ENCODE assay signal across 8 mouse cellular contexts in genomic region chr4:115984111-115984510, GRCm38 (mm10). TPM values are rescaled to one million over a fixed set of nuclear protein-coding genes. Genes with fewer than 3 reads are reported as not detected.
DNase-seq lines count a peak whose midpoint lies in the region; ATAC-seq and TF ChIP-seq lines count a peak whose summit lies in the region.

No protein-coding gene starts in this region.

- TF ChIP-seq EP300 in liver, embryonic 14.5 days (IDR thresholded peaks at IDR 0.05; ENCODE audit: low read depth) = no peak

- no peak overlapping the region for H3K9ac ChIP-seq in heart, embryonic 16.5 days (ENCODE audit: low read length)
- no peak overlapping the region for H3K9ac ChIP-seq in liver, embryonic 14.5 days (replicated peaks)
- H3K9ac ChIP-seq in neural tube, embryonic 11.5 days (ENCODE audit: low read length) = no peak overlapping the region

- peak; percentile 91 for TF ChIP-seq CTCF in brain, embryonic 14.5 days (IDR thresholded peaks at IDR 0.05; ENCODE audit: borderline replicate concordance, extremely low read depth, insufficient read depth, insufficient read length)
- peak; percentile 81 for TF ChIP-seq CTCF in liver, embryonic 14.5 days (IDR thresholded peaks at IDR 0.05; ENCODE audit: low read depth)
- TF ChIP-seq CTCF in testis, adult 2 months (IDR thresholded peaks at IDR 0.05; ENCODE audit: control insufficient read depth, insufficient read depth, insufficient replicate concordance, low read depth, low read length) = peak; percentile 67; the same call in 1 of the 2 replicates

- DNase-seq in CD4-positive, CD25-positive, alpha-beta regulatory T cell, adult 2 months (ENCODE audit: low read depth, low spot score) = peak; percentile 83
- peak; percentile 85 for DNase-seq in brain, embryonic 14.5 days (ENCODE audit: low read depth)
- peak; percentile 87 for DNase-seq in kidney, postnatal 14 days
- DNase-seq in liver, embryonic 14.5 days (ENCODE audit: low read depth in 3 of 3, low spot score in 3 of 3) = no peak
- peak; percentile 91 for DNase-seq in neural tube, embryonic 11.5 days (ENCODE audit: low spot score)

- WGBS in heart, embryonic 16.5 days = 3% methylated on average over 13 of the region's 13 CpGs
- WGBS in liver, embryonic 14.5 days (ENCODE audit: insufficient replicate concordance) = 5% methylated on average over 13 of the region's 13 CpGs
- 2% methylated on average over 13 of the region's 13 CpGs for WGBS in neural tube, embryonic 11.5 days

- no peak overlapping the region for H3K27ac ChIP-seq in heart, embryonic 16.5 days (ENCODE audit: low read length)
- no peak overlapping the region for H3K27ac ChIP-seq in liver, embryonic 14.5 days
- no peak overlapping the region for H3K27ac ChIP-seq in neural tube, embryonic 11.5 days (ENCODE audit: low read depth, low read length)
- H3K27ac ChIP-seq in testis, adult 2 months (ENCODE audit: control insufficient read depth, insufficient read depth, low read depth, low read length) = no peak overlapping the region

- no peaks in the 10 kb centered on the region for H3K36me3 ChIP-seq in heart, embryonic 16.5 days (ENCODE audit: control insufficient read depth, insufficient read depth)
- no peaks in the 10 kb centered on the region for H3K36me3 ChIP-seq in liver, embryonic 14.5 days (replicated peaks; ENCODE audit: control insufficient read depth, insufficient read depth, low read depth)
- H3K36me3 ChIP-seq in neural tube, embryonic 11.5 days (ENCODE audit: control insufficient read depth, insufficient read depth, low read length) = no peaks in the 10 kb centered on the region
- H3K36me3 ChIP-seq in testis, adult 2 months (ENCODE audit: control insufficient read depth, insufficient read depth, low read length) = no peaks in the 10 kb centered on the region

- 0 out of 2 replicates have a peak, but pooled peaks have one; percentile 65 for ATAC-seq in erythroid progenitor cell, adult 5-6 weeks (replicated peaks; ENCODE audit: low FRiP score, poor library complexity, severe bottlenecking)
- no peak for ATAC-seq in heart, embryonic 16.5 days (replicated peaks; ENCODE audit: extremely low read depth, insufficient read depth, low FRiP score)
- ATAC-seq in liver, embryonic 14.5 days (ENCODE audit: insufficient read depth) = no peak
- peak; percentile 24; the same call in 1 of the 2 replicates for ATAC-seq in neural tube, embryonic 11.5 days (ENCODE audit: insufficient read depth, low FRiP score, low TSS enrichment)

- peaks cover 6% of the 10 kb centered on the region for H3K4me1 ChIP-seq in heart, embryonic 16.5 days (ENCODE audit: control insufficient read depth, insufficient read depth, low read length)
- peaks cover 0 to 3% of the 10 kb centered on the region in 2 experiments; a peak in 2 of 4 replicates for H3K4me1 ChIP-seq in liver, embryonic 14.5 days (replicated peaks; ENCODE audit: control insufficient read depth in 2 of 2, insufficient read depth in 2 of 2, low read length in 1 of 2)
- H3K4me1 ChIP-seq in neural tube, embryonic 11.5 days (ENCODE audit: control insufficient read depth, insufficient read depth, low read length) = peaks cover 7% of the 10 kb centered on the region
- H3K4me1 ChIP-seq in testis, adult 2 months (ENCODE audit: control insufficient read depth, insufficient read depth, low read length) = peaks cover 13% of the 10 kb centered on the region

- TF ChIP-seq POLR2A in brain, embryonic 14.5 days (IDR thresholded peaks at IDR 0.05; ENCODE audit: borderline replicate concordance, extremely low read depth, insufficient read depth, insufficient read length, poor library complexity, severe bottlenecking) = no peak
- no peak for TF ChIP-seq POLR2A in testis, adult 2 months (IDR thresholded peaks at IDR 0.05; ENCODE audit: control insufficient read depth, low read depth, low read length)

- H3K4me2 ChIP-seq in heart, embryonic 16.5 days (ENCODE audit: low read depth, low read length) = peak overlapping the region; percentile 27; the same call in 1 of the 2 replicates
- no peak overlapping the region for H3K4me2 ChIP-seq in liver, embryonic 14.5 days (ENCODE audit: low read depth)
- H3K4me2 ChIP-seq in neural tube, embryonic 11.5 days (ENCODE audit: low read depth) = no peak overlapping the region

- peaks cover 35% of the 10 kb centered on the region for H3K27me3 ChIP-seq in heart, embryonic 16.5 days (ENCODE audit: control insufficient read depth, insufficient read depth, low read length)
- peaks cover 22% of the 10 kb centered on the region for H3K27me3 ChIP-seq in liver, embryonic 14.5 days (ENCODE audit: control insufficient read depth, insufficient read depth, low read length)
- peaks cover 40% of the 10 kb centered on the region for H3K27me3 ChIP-seq in neural tube, embryonic 11.5 days (ENCODE audit: control insufficient read depth, insufficient read depth, low read length)
- H3K27me3 ChIP-seq in testis, adult 2 months (ENCODE audit: control insufficient read depth, insufficient read depth, low read length) = no peaks in the 10 kb centered on the region

- H3K4me3 ChIP-seq in heart, embryonic 16.5 days (ENCODE audit: low read length) = no peak overlapping the region
- H3K4me3 ChIP-seq in liver, embryonic 14.5 days (ENCODE audit: insufficient read depth in 1 of 2, low read depth in 2 of 2, low read length in 2 of 2) = no peak overlapping the region
- no peak overlapping the region for H3K4me3 ChIP-seq in neural tube, embryonic 11.5 days (ENCODE audit: low read depth, low read length)
- peak overlapping the region; percentile 53 for H3K4me3 ChIP-seq in testis, adult 2 months (ENCODE audit: control insufficient read depth, low read depth, low read length)

- H3K9me3 ChIP-seq in heart, embryonic 16.5 days (replicated peaks; ENCODE audit: control insufficient read depth, low read length) = no peaks in the 10 kb centered on the region
- H3K9me3 ChIP-seq in liver, embryonic 14.5 days (ENCODE audit: control insufficient read depth, low read length) = no peaks in the 10 kb centered on the region
- no peaks in the 10 kb centered on the region for H3K9me3 ChIP-seq in neural tube, embryonic 11.5 days (ENCODE audit: control insufficient read depth, low read length)

RNA-seq across cellular contexts. Expression of gene Faah, which starts 33.6 kb away (rescaled TPM):
- 14.5 and 20.1 TPM in 2 replicates for polyA plus RNA-seq in brain, embryonic 14.5 days (2012; rRNA removed)
- total RNA-seq in erythroid progenitor cell, adult 5-6 weeks (2015; ENCODE audit: low replicate concordance) = 0.84 TPM in 1 of 2 replicates, not detected in the other
- total RNA-seq in erythroid progenitor cell, adult 5-6 weeks (2017; ENCODE audit: low replicate concordance) = 0.64 TPM in 1 of 2 replicates, not detected in the other
- 2.1 and 2.7 TPM in 2 replicates for polyA plus RNA-seq in heart, embryonic 16.5 days (2015; fragmentation: Nextera tagmentation; extraction: Ambion mirVana)
- 4.0 and 4.1 TPM in 2 replicates for polyA plus RNA-seq in liver, embryonic 14.5 days (2012; rRNA removed)
- polyA plus RNA-seq in liver, embryonic 14.5 days (2014; fragmentation: Nextera tagmentation; extraction: Ambion mirVana) = 3.8 and 5.4 TPM in 2 replicates
- 1.9 and 2.1 TPM in 2 replicates for polyA plus RNA-seq in neural tube, embryonic 11.5 days (2014; fragmentation: Nextera tagmentation; extraction: Ambion mirVana)
- 31.6 and 32.2 TPM in 2 replicates for polyA plus RNA-seq in testis, adult 2 months (2012; rRNA removed)

RNA-seq across cellular contexts. Expression of gene Dmbx1, which starts 44.4 kb away (rescaled TPM):
- polyA plus RNA-seq in brain, embryonic 14.5 days (2012; rRNA removed) = 4.8 and 9.5 TPM in 2 replicates
- total RNA-seq in erythroid progenitor cell, adult 5-6 weeks (2015; ENCODE audit: low replicate concordance) = not detected in 2 replicates
- total RNA-seq in erythroid progenitor cell, adult 5-6 weeks (2017; ENCODE audit: low replicate concordance) = not detected in 2 replicates
- polyA plus RNA-seq in heart, embryonic 16.5 days (2015; fragmentation: Nextera tagmentation; extraction: Ambion mirVana) = 0.06 TPM in 1 of 2 replicates, not detected in the other
- polyA plus RNA-seq in liver, embryonic 14.5 days (2012; rRNA removed) = not detected in 2 replicates
- polyA plus RNA-seq in liver, embryonic 14.5 days (2014; fragmentation: Nextera tagmentation; extraction: Ambion mirVana) = not detected in 2 replicates
- polyA plus RNA-seq in neural tube, embryonic 11.5 days (2014; fragmentation: Nextera tagmentation; extraction: Ambion mirVana) = 0.38 and 0.77 TPM in 2 replicates
- 0.08 and 0.25 TPM in 2 replicates for polyA plus RNA-seq in testis, adult 2 months (2012; rRNA removed)

Comparison
In these comparisons a context has a peak if more than half of its experiments do, and no peak if none do; other contexts are left out.
1. DNase-seq: peak in CD4-positive, CD25-positive, alpha-beta regulatory T cell, adult 2 months (single experiment), brain, embryonic 14.5 days (single experiment), kidney, postnatal 14 days (single experiment) and neural tube, embryonic 11.5 days (single experiment); none in liver, embryonic 14.5 days (0 of 3).
2. ATAC-seq: peak in erythroid progenitor cell, adult 5-6 weeks (single experiment) and neural tube, embryonic 11.5 days (single experiment); none in heart, embryonic 16.5 days (single experiment) and liver, embryonic 14.5 days (single experiment).
3. Peak in every context shown above with its lines, with median percentiles within 50 percentile points of each other: CTCF ChIP-seq.